Mouse (Mus musculus): ENCODE results near the gene Nol3.

DNA sequence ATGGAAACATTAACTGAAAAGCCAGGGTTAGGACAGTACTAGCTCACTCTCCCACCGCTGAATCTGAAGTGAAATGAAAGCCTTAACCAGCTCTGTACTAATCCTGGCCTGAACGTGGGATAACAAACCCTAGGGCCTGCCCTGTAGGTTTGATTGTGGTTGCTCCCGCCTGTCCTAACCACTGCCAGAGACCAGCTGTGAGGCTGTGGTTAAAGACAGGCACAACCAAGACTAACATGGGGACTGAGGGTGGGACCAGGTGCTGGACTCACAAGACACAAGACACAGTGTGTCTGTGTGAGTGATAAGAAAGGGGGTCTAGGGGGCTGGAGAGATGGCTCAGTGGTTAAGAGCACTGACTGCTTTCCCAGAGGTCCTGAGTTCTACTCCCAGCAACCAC is 4.6 kb downstream of the Nol3 start:
- TF ChIP-seq CTCF (IDR thresholded peaks at IDR 0.05; ENCODE audit: low read depth) (no peak), EP300 (optimal IDR thresholded peaks at IDR 0.05) (no peak)

All from stomach, postnatal 0 days (tissue).